Comparison of ENCODE assay signal across 27 mouse cellular contexts in the genomic region with DNA sequence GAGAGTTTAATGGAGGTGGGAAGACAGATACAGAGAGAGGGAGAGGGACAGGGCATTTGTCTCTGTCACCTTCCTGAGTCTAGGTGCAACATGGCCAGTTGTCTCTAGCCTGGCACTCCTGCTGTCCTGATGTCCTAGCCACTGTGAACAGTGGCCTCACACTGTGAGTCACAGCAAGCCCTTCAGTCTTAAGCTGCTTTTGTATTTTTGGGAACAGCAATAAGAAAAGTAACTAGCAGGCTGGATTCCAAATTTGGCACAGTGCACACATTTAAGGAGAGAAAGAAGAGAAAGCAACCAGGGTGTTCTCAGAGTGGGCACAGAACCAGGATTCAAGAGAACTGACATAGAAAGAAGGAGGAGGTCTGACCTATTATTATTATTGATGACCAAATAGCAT.
DNase-seq lines count a peak whose midpoint lies in the region; ATAC-seq and TF ChIP-seq lines count a peak whose summit lies in the region.
"Had no signal": no experiment of that assay in that cellular context is flagged by ENCODE, and none has a peak within 500 bp of the region (broad histone marks: within the 10 kb centered on the region; RNA-seq: fewer than 3 reads in every experiment).

No protein-coding gene starts in this region.

- intact Hi-C loops in left cerebral cortex, postnatal 36 days (cut with DNase I) = no loop called here

- ATAC-seq in midbrain, embryonic 16.5 days = no peak
- ATAC-seq: forebrain, embryonic 16.5 days; intestine, embryonic 16.5 days; liver, postnatal 0 days; lung, postnatal 0 days had no signal

- no peaks in the 10 kb centered on the region for H3K36me3 ChIP-seq in midbrain, embryonic 16.5 days (ENCODE audit: control insufficient read depth, insufficient read depth, low read length)
- H3K36me3 ChIP-seq: heart, embryonic 12.5 days; hindbrain, embryonic 13.5 days; liver, embryonic 12.5 days; midbrain, embryonic 12.5 days; neural tube, embryonic 13.5 days had no signal

- H3K27me3 ChIP-seq in midbrain, embryonic 16.5 days (ENCODE audit: control insufficient read depth, insufficient read depth, low read depth, low read length) = no peaks in the 10 kb centered on the region
- H3K27me3 ChIP-seq: heart, embryonic 12.5 days; hindbrain, embryonic 13.5 days; liver, embryonic 12.5 days; megakaryocyte, embryonic 14.5 days; midbrain, embryonic 12.5 days; neural tube, embryonic 13.5 days had no signal

- no peak for TF ChIP-seq CTCF in brain, embryonic 14.5 days (IDR thresholded peaks at IDR 0.05; ENCODE audit: borderline replicate concordance, extremely low read depth, insufficient read depth, insufficient read length)

- no peak overlapping the region for H3K4me3 ChIP-seq in midbrain, embryonic 16.5 days (ENCODE audit: low read depth, low read length)
- H3K4me3 ChIP-seq: erythroblast, embryonic 14.5 days; heart, adult 2 months; heart, embryonic 12.5 days; hindbrain, embryonic 13.5 days; liver, embryonic 12.5 days; megakaryocyte, embryonic 14.5 days; midbrain, embryonic 12.5 days; neural tube, embryonic 13.5 days had no signal

- peak; percentile 8 for DNase-seq in layer of hippocampus, adult 9-11 months
- no peak for DNase-seq in layer of hippocampus, postnatal 10 days (ENCODE audit: low spot score in 2 of 2)
- peak; percentile 68 for DNase-seq in brain, adult 2 months (ENCODE audit: low read depth, low spot score)
- DNase-seq in brain, embryonic 14.5 days (ENCODE audit: low read depth) = peak; percentile 18
- peak; percentile 12 for DNase-seq in left cerebral cortex, postnatal 36 days (ENCODE audit: low spot score in 2 of 2)
- DNase-seq: adrenal gland, postnatal 10 days; B cell, adult 2 months; cerebellum, adult 11-12 months; cerebellum, postnatal 10 days; heart, adult 2 months; heart, postnatal 4 days; kidney, adult 8-10 months; kidney, postnatal 4 days; liver, postnatal 0 days; lung, postnatal 4 days had no signal

- no peaks in the 10 kb centered on the region for H3K4me1 ChIP-seq in midbrain, embryonic 16.5 days (ENCODE audit: control insufficient read depth, insufficient read depth, low read length)
- H3K4me1 ChIP-seq: heart, embryonic 12.5 days; hindbrain, embryonic 13.5 days; liver, embryonic 12.5 days; megakaryocyte, embryonic 14.5 days; neural tube, embryonic 13.5 days had no signal

- H3K9ac ChIP-seq in midbrain, embryonic 16.5 days (ENCODE audit: low read depth, low read length) = no peak overlapping the region
- H3K9ac ChIP-seq: heart, embryonic 12.5 days; hindbrain, embryonic 13.5 days; liver, embryonic 12.5 days; liver, postnatal 0 days; midbrain, embryonic 12.5 days; neural tube, embryonic 13.5 days had no signal

- TF ChIP-seq POLR2A in brain, embryonic 14.5 days (IDR thresholded peaks at IDR 0.05; ENCODE audit: borderline replicate concordance, extremely low read depth, insufficient read depth, insufficient read length, poor library complexity, severe bottlenecking) = no peak

- no peak overlapping the region for H3K27ac ChIP-seq in midbrain, embryonic 16.5 days (ENCODE audit: low read length)
- H3K27ac ChIP-seq: heart, adult 2 months; hindbrain, embryonic 13.5 days; kidney, postnatal 0 days; liver, embryonic 12.5 days; midbrain, embryonic 12.5 days; neural tube, embryonic 13.5 days had no signal

- no peak overlapping the region for H3K4me2 ChIP-seq in midbrain, embryonic 16.5 days (ENCODE audit: low read length)
- H3K4me2 ChIP-seq: heart, embryonic 12.5 days; hindbrain, embryonic 13.5 days; liver, embryonic 12.5 days; midbrain, embryonic 12.5 days; neural tube, embryonic 13.5 days had no signal

- no peaks in the 10 kb centered on the region for H3K9me3 ChIP-seq in midbrain, embryonic 16.5 days (replicated peaks; ENCODE audit: control insufficient read depth, low read length, poor library complexity, severe bottlenecking)
- H3K9me3 ChIP-seq: heart, embryonic 12.5 days; hindbrain, embryonic 13.5 days; liver, embryonic 12.5 days; midbrain, embryonic 12.5 days; neural tube, embryonic 13.5 days had no signal

Comparison
In these comparisons a context has a peak if more than half of its experiments do, and no peak if none do; other contexts are left out.
1. DNase-seq: peak in layer of hippocampus, adult 9-11 months (single experiment), brain, adult 2 months (single experiment), brain, embryonic 14.5 days (single experiment) and left cerebral cortex, postnatal 36 days (2 of 2); none in layer of hippocampus, postnatal 10 days (0 of 2).